Mouse (Mus musculus) limb, embryonic 15.5 days (tissue): ENCODE measurements around the gene Ehd2. TPM values are rescaled to one million over a fixed set of nuclear protein-coding genes. Genes with fewer than 3 reads are reported as not detected.
"Not testable (repeated sequence)": the region's sequence is repeated elsewhere in the genome, so short reads cannot be mapped to it uniquely, and the experiment has no call there.

Source experiments
- ATAC-seq: fragments of 200-750 bp; cut with Nextera tagmentation; 2 replicates; pipeline ENCODE4 v1.8.0; 2017; ENCODE audit warnings: low read depth, moderate TSS enrichment; ENCODE audit not compliant: insufficient number of reproducible peaks, low FRiP score, low TSS enrichment
- H3K27ac ChIP-seq: fragments of 300-500 bp; sonication (generic); 2 replicates; pipeline ENCODE4 v1.5.1; 2015; ENCODE audit warnings: moderate library complexity, mild to moderate bottlenecking, inconsistent platforms
- H3K27me3 ChIP-seq: fragments of 300-500 bp; sonication (generic); 2 replicates; pipeline ENCODE4 v1.6.1; 2015; ENCODE audit warnings: inconsistent platforms
- H3K36me3 ChIP-seq: fragments of 300-500 bp; sonication (generic); 2 replicates; pipeline ENCODE4 v1.6.1; 2015; ENCODE audit warnings: inconsistent platforms
- H3K4me1 ChIP-seq: fragments of 300-500 bp; sonication (generic); 2 replicates; pipeline ENCODE4 v1.6.1; 2015; ENCODE audit warnings: inconsistent platforms
- H3K4me2 ChIP-seq: fragments of 300-500 bp; sonication (generic); 2 replicates; pipeline ENCODE4 v1.6.1; 2015; ENCODE audit warnings: mild to moderate bottlenecking, inconsistent platforms
- H3K4me3 ChIP-seq: fragments of 300-500 bp; sonication (generic); 2 replicates; pipeline ENCODE4 v1.5.1; 2015; ENCODE audit warnings: mild to moderate bottlenecking, inconsistent platforms
- H3K9ac ChIP-seq: fragments of 300-500 bp; sonication (generic); 2 replicates; pipeline ENCODE4 v1.6.1; 2015; ENCODE audit warnings: inconsistent platforms
- H3K9me3 ChIP-seq: fragments of 300-500 bp; sonication (generic); 2 replicates; pipeline ENCODE4 v1.6.1; 2016; ENCODE audit warnings: inconsistent platforms
- WGBS: fragments of 180-500 bp; shearing (Covaris S2); methylation state at CpG from one replicate; pipeline ENCODE4 v1.1.7; 2015; 5-methylcytosine and 5-hydroxymethylcytosine counted together
- polyA plus RNA-seq: library from polyadenylated mRNA; unstranded; fragments of >200 nt; fragmentation: Nextera tagmentation; extraction: Ambion mirVana; gene quantifications from 2 replicates; pipeline ENCODE4 v1.2.1, GENCODE M21; 2015

Ehd2 gene
- polyA plus RNA-seq, 1 experiment from 2014 or later = 62.8 TPM

GRCm38 (mm10) chr7:15916996-15917395 is 50.4 kb downstream of the Ehd2 start:
- no peak overlapping the region for H3K4me2 ChIP-seq
- no peaks in the 10 kb centered on the region for H3K27me3 ChIP-seq
- H3K4me1 ChIP-seq = peaks cover 18% of the 10 kb centered on the region
- no peak overlapping the region for H3K27ac ChIP-seq
- no peak overlapping the region for H3K4me3 ChIP-seq
- ATAC-seq = no peak
- peaks cover 35% of the 10 kb centered on the region for H3K36me3 ChIP-seq
- 73% methylated on average over 4 of the region's 4 CpGs for WGBS
- no peak overlapping the region for H3K9ac ChIP-seq
- no peaks in the 10 kb centered on the region for H3K9me3 ChIP-seq

- no peaks in the 10 kb centered on the region for H3K9me3 ChIP-seq
- no peak overlapping the region for H3K4me3 ChIP-seq
- ATAC-seq = no peak
- no peak overlapping the region for H3K9ac ChIP-seq
- H3K27ac ChIP-seq = no peak overlapping the region
- peaks cover 17% of the 10 kb centered on the region for H3K4me1 ChIP-seq
- H3K27me3 ChIP-seq = no peaks in the 10 kb centered on the region
- 78% methylated on average over 3 of the region's 3 CpGs for WGBS
- H3K4me2 ChIP-seq = no peak overlapping the region
- peaks cover 35% of the 10 kb centered on the region for H3K36me3 ChIP-seq
These were observed 51.1 kb downstream of the Ehd2 start for GRCm38 (mm10) chr7:15916134-15916723.

- not testable (repeated sequence) for H3K27me3 ChIP-seq, H3K9me3 ChIP-seq, H3K4me2 ChIP-seq, H3K4me3 ChIP-seq, H3K27ac ChIP-seq, H3K9ac ChIP-seq, ATAC-seq
- WGBS = 80% methylated on average over 4 of the region's 4 CpGs
- Histone ChIP-seq H3K4me1 (peaks cover 12% of the 10 kb centered on the region), H3K36me3 (peaks cover 35% of the 10 kb centered on the region)
These were observed 51.7 kb downstream of the Ehd2 start for GRCm38 (mm10) chr7:15915695-15916094.

- Histone ChIP-seq H3K4me3 (no peak overlapping the region), H3K27ac (no peak overlapping the region), H3K36me3 (peaks cover 29% of the 10 kb centered on the region), H3K4me1 (peaks cover 2% of the 10 kb centered on the region; the same call in 1 of the 2 replicates), H3K27me3 (no peaks in the 10 kb centered on the region), H3K4me2 (no peak overlapping the region), H3K9ac (no peak overlapping the region), H3K9me3 (no peaks in the 10 kb centered on the region)
- 91% methylated on average over 2 of the region's 2 CpGs for WGBS
- ATAC-seq = no peak
These were observed 52.6 kb downstream of the Ehd2 start for GRCm38 (mm10) chr7:15914751-15915150.

- H3K9ac ChIP-seq = no peak overlapping the region
- H3K36me3 ChIP-seq = peaks cover 24% of the 10 kb centered on the region
- no peak overlapping the region for H3K4me2 ChIP-seq
- H3K4me3 ChIP-seq = no peak overlapping the region
- no peaks in the 10 kb centered on the region for H3K9me3 ChIP-seq
- no peak overlapping the region for H3K27ac ChIP-seq
- no peaks in the 10 kb centered on the region for H3K4me1 ChIP-seq
- H3K27me3 ChIP-seq = no peaks in the 10 kb centered on the region
- 24% methylated on average over 2 of the region's 2 CpGs for WGBS
- no peak for ATAC-seq
These were observed 53.1 kb downstream of the Ehd2 start for GRCm38 (mm10) chr7:15914252-15914651.

- 0% methylated on average over 4 of the region's 4 CpGs for WGBS
- ATAC-seq = no peak
- Histone ChIP-seq H3K4me2 (no peak overlapping the region), H3K36me3 (peaks cover 6% of the 10 kb centered on the region), H3K27me3 (no peaks in the 10 kb centered on the region), H3K9me3 (no peaks in the 10 kb centered on the region), H3K4me1 (no peaks in the 10 kb centered on the region), H3K27ac (no peak overlapping the region), H3K9ac (no peak overlapping the region), H3K4me3 (no peak overlapping the region)
These were observed 55.2 kb downstream of the Ehd2 start for GRCm38 (mm10) chr7:15912183-15912582.

- WGBS = 81% methylated on average over 5 of the region's 5 CpGs
- Histone ChIP-seq H3K27me3 (no peaks in the 10 kb centered on the region), H3K4me2 (no peak overlapping the region), H3K9ac (no peak overlapping the region), H3K9me3 (no peaks in the 10 kb centered on the region), H3K27ac (no peak overlapping the region), H3K4me3 (no peak overlapping the region), H3K4me1 (no peaks in the 10 kb centered on the region), H3K36me3 (no peaks in the 10 kb centered on the region)
- ATAC-seq = no peak
These were observed 56.8 kb downstream of the Ehd2 start for GRCm38 (mm10) chr7:15910521-15910920.

GRCm38 (mm10) chr7:15907971-15908590 is 59.3 kb downstream of the Ehd2 start:
- no peak overlapping the region for H3K4me3 ChIP-seq
- ATAC-seq = 0 out of 2 replicates have a peak, but pooled peaks have one; percentile 12
- H3K9me3 ChIP-seq = no peaks in the 10 kb centered on the region
- no peaks in the 10 kb centered on the region for H3K4me1 ChIP-seq
- H3K27me3 ChIP-seq = no peaks in the 10 kb centered on the region
- H3K9ac ChIP-seq = no peak overlapping the region
- H3K4me2 ChIP-seq = no peak overlapping the region
- no peaks in the 10 kb centered on the region for H3K36me3 ChIP-seq
- 72% methylated on average over 8 of the region's 8 CpGs for WGBS
- no peak overlapping the region for H3K27ac ChIP-seq

GRCm38 (mm10) chr7:15906602-15907001 is 60.8 kb downstream of the Ehd2 start:
- Histone ChIP-seq H3K27me3 (no peaks in the 10 kb centered on the region), H3K4me1 (no peaks in the 10 kb centered on the region), H3K4me2 (no peak overlapping the region), H3K27ac (no peak overlapping the region), H3K36me3 (no peaks in the 10 kb centered on the region), H3K4me3 (no peak overlapping the region), H3K9ac (no peak overlapping the region), H3K9me3 (no peaks in the 10 kb centered on the region)
- ATAC-seq = no peak
- WGBS = 79% methylated on average over 1 of the region's 1 CpGs

GRCm38 (mm10) chr7:15905861-15906260 is 61.5 kb downstream of the Ehd2 start:
- no peak for ATAC-seq
- 83% methylated on average over 7 of the region's 7 CpGs for WGBS

GRCm38 (mm10) chr7:15901366-15902048 is 65.9 kb downstream of the Ehd2 start:
- WGBS = 80% methylated on average over 9 of the region's 9 CpGs
- Histone ChIP-seq H3K4me2 (no peak overlapping the region), H3K4me3 (no peak overlapping the region), H3K9ac (no peak overlapping the region), H3K4me1 (no peaks in the 10 kb centered on the region), H3K9me3 (no peaks in the 10 kb centered on the region), H3K36me3 (no peaks in the 10 kb centered on the region), H3K27ac (no peak overlapping the region), H3K27me3 (no peaks in the 10 kb centered on the region)
- no peak for ATAC-seq

More at GRCm38 (mm10) chr7:15905861-15906260, 61.5 kb downstream of the Ehd2 start:
- Histone ChIP-seq H3K36me3 (no peaks in the 10 kb centered on the region), H3K4me2 (no peak overlapping the region), H3K27ac (no peak overlapping the region), H3K4me3 (no peak overlapping the region), H3K9me3 (no peaks in the 10 kb centered on the region), H3K9ac (no peak overlapping the region), H3K4me1 (no peaks in the 10 kb centered on the region), H3K27me3 (no peaks in the 10 kb centered on the region)
